Mouse (Mus musculus): ENCODE results near the gene Itpr3. TPM values are rescaled to one million over a fixed set of nuclear protein-coding genes. Genes with fewer than 3 reads are reported as not detected.

Itpr3 gene
- 1.8 and 2.0 TPM in 2 replicates for polyA plus RNA-seq (2016; fragmentation: Nextera tagmentation; extraction: Ambion mirVana)

- peak within 1 kb of the TSS; percentile 76 for H3K27ac ChIP-seq
- no peaks in the 10 kb centered on the region for H3K9me3 ChIP-seq
- WGBS: under 1% methylated on average over 66 of the region's 66 CpGs
- DNase-seq (ENCODE audit: low spot score): peak; percentile 68
- H3K36me3 ChIP-seq: no peaks in the 10 kb centered on the region
- H3K4me1 ChIP-seq (replicated peaks): peaks cover 34% of the 10 kb centered on the region
- peak within 1 kb of the TSS; percentile 65 for H3K4me3 ChIP-seq
- peaks cover 60% of the 10 kb centered on the region for H3K27me3 ChIP-seq (ENCODE audit: insufficient read depth, poor library complexity, severe bottlenecking)
Measured at GRCm38 (mm10) chr17:27056812-27057516, at the start of gene Itpr3. Gene Itpr3 (plus strand): TSS chr17:27057304.

GRCm38 (mm10) chr17:27008277-27008676, 48.8 kb upstream of the Itpr3 start:
- H3K27me3 ChIP-seq (ENCODE audit: insufficient read depth, poor library complexity, severe bottlenecking): peaks cover 12% of the 10 kb centered on the region; the same call in 1 of the 2 replicates
- H3K4me3 ChIP-seq: no peak overlapping the region
- no peak for DNase-seq (ENCODE audit: low spot score)
- H3K4me1 ChIP-seq (replicated peaks): peaks cover 15% of the 10 kb centered on the region
- no peaks in the 10 kb centered on the region for H3K9me3 ChIP-seq
- H3K36me3 ChIP-seq: no peaks in the 10 kb centered on the region
- no peak overlapping the region for H3K27ac ChIP-seq
- 87% methylated on average over 2 of the region's 2 CpGs for WGBS

- H3K36me3 ChIP-seq: no peaks in the 10 kb centered on the region
- no peak overlapping the region for H3K27ac ChIP-seq
- 90% methylated on average over 10 of the region's 10 CpGs for WGBS
- no peak for DNase-seq (ENCODE audit: low spot score)
- H3K4me1 ChIP-seq (replicated peaks): peaks cover 13% of the 10 kb centered on the region; the same call in 1 of the 2 replicates
- no peaks in the 10 kb centered on the region for H3K27me3 ChIP-seq (ENCODE audit: insufficient read depth, poor library complexity, severe bottlenecking)
- H3K9me3 ChIP-seq: no peaks in the 10 kb centered on the region
- no peak overlapping the region for H3K4me3 ChIP-seq
Measured at GRCm38 (mm10) chr17:27011167-27011566, 45.9 kb upstream of the Itpr3 start.

GRCm38 (mm10) chr17:27011998-27012672, 45.0 kb upstream of the Itpr3 start:
- H3K36me3 ChIP-seq: no peaks in the 10 kb centered on the region
- no peak overlapping the region for H3K27ac ChIP-seq
- WGBS: 59% methylated on average over 14 of the region's 14 CpGs
- H3K4me3 ChIP-seq: no peak overlapping the region
- H3K4me1 ChIP-seq (replicated peaks): peaks cover 16% of the 10 kb centered on the region
- H3K27me3 ChIP-seq (ENCODE audit: insufficient read depth, poor library complexity, severe bottlenecking): no peaks in the 10 kb centered on the region
- no peaks in the 10 kb centered on the region for H3K9me3 ChIP-seq
- DNase-seq (ENCODE audit: low spot score): no peak

- no peak for DNase-seq (ENCODE audit: low spot score)
- peaks cover 24% of the 10 kb centered on the region for H3K4me1 ChIP-seq (replicated peaks)
- H3K4me3 ChIP-seq: no peak overlapping the region
- WGBS: 48% methylated on average over 6 of the region's 6 CpGs
- H3K27me3 ChIP-seq (ENCODE audit: insufficient read depth, poor library complexity, severe bottlenecking): no peaks in the 10 kb centered on the region
- H3K27ac ChIP-seq: no peak overlapping the region
- H3K36me3 ChIP-seq: no peaks in the 10 kb centered on the region
- no peaks in the 10 kb centered on the region for H3K9me3 ChIP-seq
Measured at GRCm38 (mm10) chr17:27012909-27013308, 44.2 kb upstream of the Itpr3 start.

- Histone ChIP-seq H3K4me1 (replicated peaks) (peaks cover 29% of the 10 kb centered on the region), H3K27me3 (ENCODE audit: insufficient read depth, poor library complexity, severe bottlenecking) (no peaks in the 10 kb centered on the region), H3K9me3 (no peaks in the 10 kb centered on the region), H3K27ac (peak overlapping the region; percentile 86), H3K36me3 (peaks cover 35% of the 10 kb centered on the region), H3K4me3 (peak overlapping the region; percentile 60)
- 7% methylated on average over 34 of the region's 34 CpGs for WGBS
- peak; percentile 88 for DNase-seq (ENCODE audit: low spot score)
Measured at GRCm38 (mm10) chr17:27017564-27018499, 39.3 kb upstream of the Itpr3 start.

- H3K9me3 ChIP-seq: no peaks in the 10 kb centered on the region
- H3K36me3 ChIP-seq: peaks cover 43% of the 10 kb centered on the region
- no peaks in the 10 kb centered on the region for H3K27me3 ChIP-seq (ENCODE audit: insufficient read depth, poor library complexity, severe bottlenecking)
- H3K27ac ChIP-seq: peak overlapping the region; percentile 86
- H3K4me1 ChIP-seq (replicated peaks): peaks cover 26% of the 10 kb centered on the region
- WGBS: 37% methylated on average over 12 of the region's 12 CpGs
- peak overlapping the region; percentile 60 for H3K4me3 ChIP-seq
- no peak for DNase-seq (ENCODE audit: low spot score)
Measured at GRCm38 (mm10) chr17:27018555-27019196, 38.4 kb upstream of the Itpr3 start.

GRCm38 (mm10) chr17:27021076-27021475, 36.0 kb upstream of the Itpr3 start:
- Histone ChIP-seq H3K9me3 (no peaks in the 10 kb centered on the region), H3K4me1 (replicated peaks) (peaks cover 22% of the 10 kb centered on the region), H3K36me3 (peaks cover 67% of the 10 kb centered on the region), H3K27ac (no peak overlapping the region), H3K27me3 (ENCODE audit: insufficient read depth, poor library complexity, severe bottlenecking) (no peaks in the 10 kb centered on the region), H3K4me3 (no peak overlapping the region)
- WGBS: 93% methylated on average over 14 of the region's 14 CpGs
- DNase-seq (ENCODE audit: low spot score): no peak

GRCm38 (mm10) chr17:27021736-27022135, 35.4 kb upstream of the Itpr3 start:
- Histone ChIP-seq H3K27ac (no peak overlapping the region), H3K36me3 (peaks cover 71% of the 10 kb centered on the region), H3K4me1 (replicated peaks) (peaks cover 22% of the 10 kb centered on the region), H3K9me3 (no peaks in the 10 kb centered on the region), H3K27me3 (ENCODE audit: insufficient read depth, poor library complexity, severe bottlenecking) (no peaks in the 10 kb centered on the region), H3K4me3 (no peak overlapping the region)
- WGBS: 93% methylated on average over 9 of the region's 9 CpGs
- no peak for DNase-seq (ENCODE audit: low spot score)

GRCm38 (mm10) chr17:27023342-27023741, 33.8 kb upstream of the Itpr3 start:
- Histone ChIP-seq H3K27ac (no peak overlapping the region), H3K27me3 (ENCODE audit: insufficient read depth, poor library complexity, severe bottlenecking) (no peaks in the 10 kb centered on the region), H3K36me3 (peaks cover 71% of the 10 kb centered on the region), H3K9me3 (no peaks in the 10 kb centered on the region), H3K4me1 (replicated peaks) (peaks cover 22% of the 10 kb centered on the region), H3K4me3 (no peak overlapping the region)
- 87% methylated on average over 4 of the region's 4 CpGs for WGBS
- no peak for DNase-seq (ENCODE audit: low spot score)

- Histone ChIP-seq H3K4me1 (replicated peaks) (peaks cover 23% of the 10 kb centered on the region), H3K27me3 (ENCODE audit: insufficient read depth, poor library complexity, severe bottlenecking) (no peaks in the 10 kb centered on the region), H3K9me3 (no peaks in the 10 kb centered on the region), H3K27ac (no peak overlapping the region), H3K4me3 (no peak overlapping the region), H3K36me3 (peaks cover 61% of the 10 kb centered on the region)
- no peak for DNase-seq (ENCODE audit: low spot score)
- 94% methylated on average over 17 of the region's 17 CpGs for WGBS
Measured at GRCm38 (mm10) chr17:27025326-27025902, 31.7 kb upstream of the Itpr3 start.

- Histone ChIP-seq H3K27me3 (ENCODE audit: insufficient read depth, poor library complexity, severe bottlenecking) (no peaks in the 10 kb centered on the region), H3K4me3 (no peak overlapping the region), H3K27ac (no peak overlapping the region), H3K4me1 (replicated peaks) (peaks cover 23% of the 10 kb centered on the region), H3K9me3 (no peaks in the 10 kb centered on the region), H3K36me3 (peaks cover 55% of the 10 kb centered on the region)
- DNase-seq (ENCODE audit: low spot score): no peak
- 93% methylated on average over 3 of the region's 3 CpGs for WGBS
Measured at GRCm38 (mm10) chr17:27025951-27026350, 31.2 kb upstream of the Itpr3 start.
